Mouse (Mus musculus): Measurements from ENCODE around the gene Olfr1532-ps1. TPM values are rescaled to one million over a fixed set of nuclear protein-coding genes. Genes with fewer than 3 reads are reported as not detected.
"Not testable (repeated sequence)": the region's sequence is repeated elsewhere in the genome, so short reads cannot be mapped to it uniquely, and the experiment has no call there.

The Olfr1532-ps1 gene
- not detected in 2 replicates for total RNA-seq (2021)
- long read RNA-seq, result 0 reads

DNA sequence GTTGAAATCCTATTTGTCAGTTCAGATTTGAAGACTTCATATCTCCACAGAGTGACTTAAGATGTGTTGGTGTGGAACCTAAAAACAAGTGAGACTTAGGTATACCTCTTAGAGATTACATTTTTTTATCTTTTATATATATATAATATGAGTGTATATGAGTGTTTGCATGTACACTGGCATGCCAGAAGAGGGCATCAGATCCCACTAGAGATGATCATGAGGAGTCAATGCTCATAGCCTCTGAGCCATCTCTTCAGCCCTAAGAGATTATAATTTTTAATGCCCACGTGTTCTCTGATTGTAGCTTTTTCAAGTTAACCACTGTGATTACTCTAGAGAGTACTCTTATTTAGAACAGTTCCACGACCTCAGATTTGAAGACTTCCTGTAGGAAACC, at the start of gene Olfr1532-ps1:
Olfr1532-ps1 (plus strand) TSS at position 326 of the 400 bp plus-strand sequence.
- DNase-seq, result no peak

DNA sequence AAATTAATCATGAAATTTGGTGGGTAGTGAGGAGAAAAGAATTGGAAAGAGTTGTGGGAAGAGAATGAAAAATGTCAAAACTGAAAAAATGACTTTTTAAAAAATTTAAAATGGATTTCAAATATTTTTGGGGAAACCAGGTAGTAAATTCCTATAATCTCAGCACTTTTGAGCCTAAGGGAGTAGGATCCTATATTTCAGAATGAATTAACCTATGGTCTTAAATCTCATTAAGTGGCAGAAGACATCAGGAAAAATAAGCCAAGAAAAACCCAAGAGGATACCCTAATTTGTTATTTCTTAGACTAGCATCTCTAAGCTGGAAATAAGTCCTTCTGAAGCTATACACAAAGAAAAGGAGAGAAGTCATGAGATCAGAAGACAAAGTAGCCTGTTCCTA, 44.9 kb upstream of the Olfr1532-ps1 start, which contains the start of gene Olfr704:
Olfr704 (plus strand) TSS at position 301 of the 400 bp plus-strand sequence.
- no peak for DNase-seq

DNA sequence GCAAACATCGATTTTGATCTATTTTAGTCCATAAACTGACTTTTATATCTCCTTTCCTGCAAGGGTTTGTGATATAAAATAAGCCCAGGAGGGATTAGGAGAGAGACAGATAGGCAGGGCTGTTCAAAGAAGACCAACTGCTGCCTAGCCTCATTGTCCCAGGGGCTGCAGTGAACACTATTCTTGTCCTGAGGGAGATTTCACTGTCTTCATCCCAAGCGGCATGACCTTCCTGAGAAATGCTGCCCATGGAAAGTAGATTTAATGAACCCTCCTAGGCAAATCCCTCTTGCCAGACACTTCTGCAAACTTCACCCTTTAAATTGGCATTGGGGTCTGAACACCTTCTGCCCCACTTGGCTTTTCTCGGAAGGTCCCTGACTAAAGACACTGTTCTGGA, 31.0 kb upstream of the Olfr1532-ps1 start, which contains the start of gene Olfr705:
Olfr705 (minus strand) TSS at position 101 of the 400 bp plus-strand sequence.
- no peak for DNase-seq

DNA sequence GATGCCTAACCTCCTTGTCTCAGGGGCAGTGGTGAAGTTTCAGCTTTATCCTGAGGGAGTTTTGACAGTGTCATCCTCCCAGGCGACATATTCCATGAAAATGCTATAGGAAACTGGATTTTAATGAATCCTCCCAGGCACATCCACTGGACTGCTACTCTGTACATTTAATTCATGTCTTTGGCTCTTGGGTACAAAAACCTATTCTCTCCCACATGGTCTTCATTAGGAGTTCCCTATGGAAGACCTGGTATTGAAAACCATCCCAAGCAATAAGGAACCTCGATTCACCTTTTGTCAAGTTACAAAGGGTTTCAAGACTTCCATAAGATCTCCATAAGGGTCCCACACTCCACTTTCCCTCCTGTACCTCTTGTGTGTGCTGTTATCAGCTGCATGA, 19.7 kb upstream of the Olfr1532-ps1 start, which contains the start of gene Olfr706:
Olfr706 (minus strand) TSS at position 101 of the 400 bp plus-strand sequence.
- no peak for DNase-seq

DNA sequence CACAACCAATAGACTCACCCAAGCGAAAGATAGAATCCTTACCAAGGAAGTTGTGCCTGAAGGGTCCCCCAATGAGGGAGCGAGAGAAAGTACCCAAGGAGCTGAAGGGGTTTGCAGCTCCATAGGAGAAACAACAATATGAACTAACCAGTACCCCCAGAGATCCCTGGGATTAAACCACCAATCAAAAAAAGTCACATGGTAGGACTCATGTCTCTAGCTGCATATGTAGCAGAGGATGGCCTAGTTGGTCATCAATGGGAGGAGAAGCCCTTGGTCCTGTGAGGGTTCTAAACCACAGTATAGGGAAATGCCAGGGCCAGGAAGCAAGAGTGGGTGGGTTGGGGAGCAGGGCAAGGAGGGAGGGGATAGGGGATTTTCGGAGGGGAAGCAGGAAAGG, 6.7 kb upstream of the Olfr1532-ps1 start, which contains the start of gene Olfr707:
Olfr707 (minus strand) TSS at position 101 of the 400 bp plus-strand sequence.
- DNase-seq, result not testable (repeated sequence)

DNA sequence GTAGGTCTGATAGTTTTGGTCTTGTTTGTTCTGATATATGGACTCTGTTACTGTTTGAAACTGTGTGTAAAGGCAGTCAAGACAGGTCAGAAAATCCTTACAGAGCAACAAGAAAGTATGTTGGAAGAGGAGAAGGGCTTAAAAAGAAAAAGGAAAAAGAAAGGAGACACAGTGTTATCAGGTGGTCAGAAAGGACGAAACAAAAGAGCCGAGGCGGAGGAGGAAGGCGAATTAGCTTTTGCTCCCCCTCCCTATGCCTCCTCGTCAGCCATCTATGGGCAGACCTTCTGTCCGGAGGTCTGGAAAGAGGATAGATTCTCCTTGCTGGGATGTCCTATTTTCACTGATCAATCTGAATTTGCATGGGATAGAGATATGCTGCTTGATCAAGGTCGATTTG, 13.2 kb downstream of the Olfr1532-ps1 start:
- DNase-seq, result not testable (repeated sequence)

DNA sequence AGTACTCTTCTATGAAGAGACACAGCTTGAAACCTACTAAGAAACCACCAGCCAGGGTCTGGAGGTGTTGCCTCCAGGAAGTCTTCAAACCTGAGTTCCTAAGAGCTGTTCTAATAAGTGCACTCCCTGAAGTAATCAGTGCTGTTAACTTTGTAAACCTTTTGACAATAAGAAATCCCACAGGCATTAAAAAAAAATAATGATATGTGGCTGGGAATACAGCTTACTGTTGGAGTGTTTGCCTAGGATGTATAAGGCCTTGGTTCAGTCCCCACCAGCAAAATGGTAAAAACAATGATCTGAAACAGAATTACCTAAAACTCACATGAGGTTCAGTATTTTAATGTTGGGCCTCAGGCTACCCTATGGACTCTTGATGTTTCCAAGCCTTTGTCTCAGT, 24.3 kb downstream of the Olfr1532-ps1 start, which contains the start of gene Olfr709-ps1:
Olfr709-ps1 (minus strand) TSS at position 101 of the 400 bp plus-strand sequence.
- no peak for DNase-seq

DNA sequence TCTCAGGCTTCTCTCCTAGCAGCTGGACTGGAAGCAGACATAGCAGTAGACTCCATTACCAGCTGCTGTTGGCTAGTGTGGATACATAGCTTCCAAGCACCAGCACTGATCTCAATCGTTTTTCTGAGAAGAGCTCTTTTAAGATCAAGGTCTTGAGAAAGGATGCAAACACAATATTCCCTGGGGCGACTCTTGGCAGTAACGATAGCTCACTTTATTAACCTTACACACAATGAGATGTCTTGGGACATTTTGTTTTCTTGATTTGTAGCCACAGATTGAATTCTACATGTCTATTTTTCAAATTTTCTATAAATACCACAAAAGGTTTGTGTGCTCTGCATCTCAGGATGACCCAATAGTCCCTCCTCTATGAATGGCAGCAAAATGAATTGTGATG, 40.4 kb downstream of the Olfr1532-ps1 start, which contains the start of gene Olfr710:
Olfr710 (minus strand) TSS at position 101 of the 400 bp plus-strand sequence.
- DNase-seq, result no peak

DNA sequence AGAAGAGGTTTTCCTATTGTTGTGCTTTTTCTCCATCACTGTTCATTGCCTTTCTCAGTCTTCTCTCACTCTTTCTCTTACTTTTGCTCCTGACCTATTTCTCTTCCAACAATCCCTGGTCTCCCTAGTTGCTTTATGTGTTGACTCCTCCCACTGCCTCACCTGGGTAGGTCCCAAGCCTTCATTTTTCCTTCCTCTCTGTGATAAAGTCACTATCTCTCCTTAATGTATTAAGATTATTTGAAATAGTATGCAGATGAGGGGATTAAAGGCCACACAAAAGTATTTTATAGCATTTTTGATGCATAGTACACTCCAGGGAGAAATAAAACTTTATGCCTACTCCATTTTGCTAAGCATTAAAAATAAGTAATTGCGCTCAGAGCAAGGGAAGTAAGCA, 56.0 kb downstream of the Olfr1532-ps1 start, which contains the start of gene Olfr6:
Olfr6 (minus strand) TSS at position 101 of the 400 bp plus-strand sequence.
- DNase-seq, result no peak

Other genes starting within 250 kb of the Olfr1532-ps1 start
- gene Olfr693, start 227.4 kb upstream of the Olfr1532-ps1 start, total RNA-seq (2021), result not detected in 2 replicates
- not detected in 2 replicates for gene Olfr694, start 216.2 kb upstream of the Olfr1532-ps1 start, total RNA-seq (2021)
- gene Olfr695, start 191.6 kb upstream of the Olfr1532-ps1 start, total RNA-seq (2021), result not detected in 2 replicates
- not detected in 2 replicates for gene Olfr697, start 165.6 kb upstream of the Olfr1532-ps1 start, total RNA-seq (2021)
- gene Olfr698, start 152.6 kb upstream of the Olfr1532-ps1 start, total RNA-seq (2021), result not detected in 2 replicates
- not detected in 2 replicates for gene Olfr699, start 114.8 kb upstream of the Olfr1532-ps1 start, total RNA-seq (2021)
- not detected in 2 replicates for gene Olfr700, start 99.2 kb upstream of the Olfr1532-ps1 start, total RNA-seq (2021)
- not detected in 2 replicates for gene Olfr701, start 93.9 kb upstream of the Olfr1532-ps1 start, total RNA-seq (2021)
- not detected in 2 replicates for gene Olfr702, start 74.1 kb upstream of the Olfr1532-ps1 start, total RNA-seq (2021)
- gene Olfr703, start 64.6 kb upstream of the Olfr1532-ps1 start, total RNA-seq (2021), result not detected in 2 replicates
- gene Olfr704, start 44.8 kb upstream of the Olfr1532-ps1 start, total RNA-seq (2021), result not detected in 2 replicates
- gene Olfr705, start 31.1 kb upstream of the Olfr1532-ps1 start, total RNA-seq (2021), result not detected in 2 replicates
- not detected in 2 replicates for gene Olfr706, start 19.8 kb upstream of the Olfr1532-ps1 start, total RNA-seq (2021)
- gene Olfr707, start 6.8 kb upstream of the Olfr1532-ps1 start, total RNA-seq (2021), result not detected in 2 replicates
- 0.06 TPM in 1 of 2 replicates, not detected in the other for gene Olfr709-ps1, start 24.2 kb downstream of the Olfr1532-ps1 start, total RNA-seq (2021)
- gene Olfr710, start 40.3 kb downstream of the Olfr1532-ps1 start, total RNA-seq (2021), result not detected in 2 replicates
- gene Olfr6, start 55.9 kb downstream of the Olfr1532-ps1 start, total RNA-seq (2021), result not detected in 2 replicates
- not detected in 2 replicates for gene Olfr711, start 67.5 kb downstream of the Olfr1532-ps1 start, total RNA-seq (2021)
- not detected in 2 replicates for gene Olfr2, start 98.1 kb downstream of the Olfr1532-ps1 start, total RNA-seq (2021)
- gene Olfr713, start 123.2 kb downstream of the Olfr1532-ps1 start, total RNA-seq (2021), result not detected in 2 replicates
- gene Olfr714, start 163.0 kb downstream of the Olfr1532-ps1 start, total RNA-seq (2021), result not detected in 2 replicates
- not detected in 2 replicates for gene Olfr17, start 185.2 kb downstream of the Olfr1532-ps1 start, total RNA-seq (2021)
- not detected in 2 replicates for gene Olfr715b, start 202.4 kb downstream of the Olfr1532-ps1 start, total RNA-seq (2021)
- gene Olfr715, start 223.1 kb downstream of the Olfr1532-ps1 start, total RNA-seq (2021), result not detected in 2 replicates
- gene Olfr716, start 230.3 kb downstream of the Olfr1532-ps1 start, total RNA-seq (2021), result not detected in 2 replicates

Measured in adrenal gland, postnatal 25 days (tissue).